Mouse (Mus musculus): ENCODE measurements at regions not wholly inside any gene's neighbourhood (a gene's known extent, or its start where the extent isn't known, plus 50 kb on each side); places are given as distances from the start of the nearest gene placed in this dataset.

- Histone ChIP-seq H3K36me3 (ENCODE audit: control insufficient read depth, insufficient read depth, low read length) (no peaks in the 10 kb centered on the region), H3K27me3 (ENCODE audit: control insufficient read depth, insufficient read depth, low read length) (no peaks in the 10 kb centered on the region), H3K4me3 (ENCODE audit: control insufficient read depth, low read depth, low read length) (no peak overlapping the region), H3K4me1 (ENCODE audit: control insufficient read depth, insufficient read depth, low read length) (no peaks in the 10 kb centered on the region), H3K27ac (ENCODE audit: control insufficient read depth, insufficient read depth, low read depth, low read length) (no peak overlapping the region)
- no peak for TF ChIP-seq CTCF (IDR thresholded peaks at IDR 0.05; ENCODE audit: control insufficient read depth, insufficient read depth, insufficient replicate concordance, low read depth, low read length)
- TF ChIP-seq POLR2A (IDR thresholded peaks at IDR 0.05; ENCODE audit: control insufficient read depth, low read depth, low read length): no peak
Observed at GRCm38 (mm10) chr2:123799226-123799786, 290.5 kb upstream of the Sema6d start.

GRCm38 (mm10) chr2:123805646-123806045 is 284.1 kb upstream of the Sema6d start:
- Histone ChIP-seq H3K27ac (ENCODE audit: control insufficient read depth, insufficient read depth, low read depth, low read length) (no peak overlapping the region), H3K36me3 (ENCODE audit: control insufficient read depth, insufficient read depth, low read length) (no peaks in the 10 kb centered on the region), H3K27me3 (ENCODE audit: control insufficient read depth, insufficient read depth, low read length) (no peaks in the 10 kb centered on the region), H3K4me3 (ENCODE audit: control insufficient read depth, low read depth, low read length) (no peak overlapping the region), H3K4me1 (ENCODE audit: control insufficient read depth, insufficient read depth, low read length) (no peaks in the 10 kb centered on the region)
- TF ChIP-seq POLR2A (IDR thresholded peaks at IDR 0.05; ENCODE audit: control insufficient read depth, low read depth, low read length) (no peak), CTCF (IDR thresholded peaks at IDR 0.05; ENCODE audit: control insufficient read depth, insufficient read depth, insufficient replicate concordance, low read depth, low read length) (no peak)

GRCm38 (mm10) chr2:123806370-123806769 is 283.4 kb upstream of the Sema6d start:
- Histone ChIP-seq H3K4me1 (ENCODE audit: control insufficient read depth, insufficient read depth, low read length) (no peaks in the 10 kb centered on the region), H3K4me3 (ENCODE audit: control insufficient read depth, low read depth, low read length) (no peak overlapping the region), H3K27me3 (ENCODE audit: control insufficient read depth, insufficient read depth, low read length) (no peaks in the 10 kb centered on the region), H3K27ac (ENCODE audit: control insufficient read depth, insufficient read depth, low read depth, low read length) (no peak overlapping the region), H3K36me3 (ENCODE audit: control insufficient read depth, insufficient read depth, low read length) (no peaks in the 10 kb centered on the region)
- TF ChIP-seq CTCF (IDR thresholded peaks at IDR 0.05; ENCODE audit: control insufficient read depth, insufficient read depth, insufficient replicate concordance, low read depth, low read length) (no peak), POLR2A (IDR thresholded peaks at IDR 0.05; ENCODE audit: control insufficient read depth, low read depth, low read length) (no peak)

GRCm38 (mm10) chr2:123813182-123813949 is 276.4 kb upstream of the Sema6d start:
- TF ChIP-seq POLR2A (IDR thresholded peaks at IDR 0.05; ENCODE audit: control insufficient read depth, low read depth, low read length) (no peak), CTCF (IDR thresholded peaks at IDR 0.05; ENCODE audit: control insufficient read depth, insufficient read depth, insufficient replicate concordance, low read depth, low read length) (no peak)
- no peaks in the 10 kb centered on the region for H3K27me3 ChIP-seq (ENCODE audit: control insufficient read depth, insufficient read depth, low read length)
- H3K27ac ChIP-seq (ENCODE audit: control insufficient read depth, insufficient read depth, low read depth, low read length): no peak overlapping the region
- H3K4me3 ChIP-seq (ENCODE audit: control insufficient read depth, low read depth, low read length): no peak overlapping the region
- no peaks in the 10 kb centered on the region for H3K36me3 ChIP-seq (ENCODE audit: control insufficient read depth, insufficient read depth, low read length)
- H3K4me1 ChIP-seq (ENCODE audit: control insufficient read depth, insufficient read depth, low read length): no peaks in the 10 kb centered on the region

- TF ChIP-seq CTCF (IDR thresholded peaks at IDR 0.05; ENCODE audit: control insufficient read depth, insufficient read depth, insufficient replicate concordance, low read depth, low read length) (no peak), POLR2A (IDR thresholded peaks at IDR 0.05; ENCODE audit: control insufficient read depth, low read depth, low read length) (no peak)
- Histone ChIP-seq H3K4me3 (ENCODE audit: control insufficient read depth, low read depth, low read length) (no peak overlapping the region), H3K27me3 (ENCODE audit: control insufficient read depth, insufficient read depth, low read length) (no peaks in the 10 kb centered on the region), H3K27ac (ENCODE audit: control insufficient read depth, insufficient read depth, low read depth, low read length) (no peak overlapping the region), H3K36me3 (ENCODE audit: control insufficient read depth, insufficient read depth, low read length) (no peaks in the 10 kb centered on the region), H3K4me1 (ENCODE audit: control insufficient read depth, insufficient read depth, low read length) (no peaks in the 10 kb centered on the region)
Observed at GRCm38 (mm10) chr2:123813950-123814337, 275.8 kb upstream of the Sema6d start.

GRCm38 (mm10) chr2:123816627-123817026 is 273.1 kb upstream of the Sema6d start:
- no peaks in the 10 kb centered on the region for H3K4me1 ChIP-seq (ENCODE audit: control insufficient read depth, insufficient read depth, low read length)
- no peak overlapping the region for H3K27ac ChIP-seq (ENCODE audit: control insufficient read depth, insufficient read depth, low read depth, low read length)
- H3K27me3 ChIP-seq (ENCODE audit: control insufficient read depth, insufficient read depth, low read length): no peaks in the 10 kb centered on the region
- H3K4me3 ChIP-seq (ENCODE audit: control insufficient read depth, low read depth, low read length): no peak overlapping the region
- no peaks in the 10 kb centered on the region for H3K36me3 ChIP-seq (ENCODE audit: control insufficient read depth, insufficient read depth, low read length)
- no peak for TF ChIP-seq CTCF (IDR thresholded peaks at IDR 0.05; ENCODE audit: control insufficient read depth, insufficient read depth, insufficient replicate concordance, low read depth, low read length)
- TF ChIP-seq POLR2A (IDR thresholded peaks at IDR 0.05; ENCODE audit: control insufficient read depth, low read depth, low read length): no peak

GRCm38 (mm10) chr2:123833540-123834136 is 256.1 kb upstream of the Sema6d start:
- no peaks in the 10 kb centered on the region for H3K36me3 ChIP-seq (ENCODE audit: control insufficient read depth, insufficient read depth, low read length)
- H3K4me3 ChIP-seq (ENCODE audit: control insufficient read depth, low read depth, low read length): no peak overlapping the region
- H3K4me1 ChIP-seq (ENCODE audit: control insufficient read depth, insufficient read depth, low read length): no peaks in the 10 kb centered on the region
- H3K27me3 ChIP-seq (ENCODE audit: control insufficient read depth, insufficient read depth, low read length): no peaks in the 10 kb centered on the region
- no peak overlapping the region for H3K27ac ChIP-seq (ENCODE audit: control insufficient read depth, insufficient read depth, low read depth, low read length)
- TF ChIP-seq CTCF (IDR thresholded peaks at IDR 0.05; ENCODE audit: control insufficient read depth, insufficient read depth, insufficient replicate concordance, low read depth, low read length) (no peak), POLR2A (IDR thresholded peaks at IDR 0.05; ENCODE audit: control insufficient read depth, low read depth, low read length) (no peak)
